Mouse (Mus musculus) midbrain, embryonic 15.5 days (tissue): ENCODE data around the gene Ackr2. TPM values are rescaled to one million over a fixed set of nuclear protein-coding genes. Genes with fewer than 3 reads are reported as not detected.

Experiments used
- ATAC-seq: fragments of 200-750 bp; cut with Nextera tagmentation; replicated peaks from 2 replicates; pipeline ENCODE4 v1.8.0; 2017; ENCODE audit warnings: moderate TSS enrichment
- H3K27ac ChIP-seq: fragments of 300-500 bp; sonication (generic); 2 replicates; pipeline ENCODE4 v1.5.1; 2015; ENCODE audit warnings: mild to moderate bottlenecking, inconsistent platforms
- H3K27me3 ChIP-seq: fragments of 300-500 bp; sonication (generic); replicated peaks from 2 replicates; pipeline ENCODE4 v1.6.1; 2015; ENCODE audit warnings: inconsistent platforms
- H3K36me3 ChIP-seq: fragments of 300-500 bp; sonication (generic); replicated peaks from 2 replicates; pipeline ENCODE4 v1.6.1; 2015; ENCODE audit warnings: inconsistent platforms
- H3K4me1 ChIP-seq: fragments of 300-500 bp; sonication (generic); 2 replicates; pipeline ENCODE4 v1.6.1; 2015; ENCODE audit warnings: inconsistent platforms
- H3K4me2 ChIP-seq: fragments of 300-500 bp; sonication (generic); 2 replicates; pipeline ENCODE4 v1.6.1; 2015; ENCODE audit warnings: inconsistent platforms, mild to moderate bottlenecking, moderate library complexity
- H3K4me3 ChIP-seq: fragments of 300-500 bp; sonication (generic); 2 replicates; pipeline ENCODE4 v1.5.1; 2015; ENCODE audit warnings: mild to moderate bottlenecking, inconsistent platforms
- H3K9ac ChIP-seq: fragments of 300-500 bp; sonication (generic); 2 replicates; pipeline ENCODE4 v1.6.1; 2015; ENCODE audit warnings: mild to moderate bottlenecking, inconsistent platforms
- H3K9me3 ChIP-seq: fragments of 300-500 bp; sonication (generic); 2 replicates; pipeline ENCODE4 v1.6.1; 2016; ENCODE audit warnings: inconsistent platforms
- WGBS: fragments of 180-500 bp; shearing (Covaris S2); methylation state at CpG from one replicate; pipeline ENCODE4 v1.1.7; 2015; ENCODE audit warnings: mixed read lengths; 5-methylcytosine and 5-hydroxymethylcytosine counted together
- polyA plus RNA-seq: library from polyadenylated mRNA; unstranded; fragments of >200 nt; fragmentation: Nextera tagmentation; extraction: Ambion mirVana; gene quantifications from 2 replicates; pipeline ENCODE4 v1.2.1, GENCODE M21; 2015

Gene Ackr2
- polyA plus RNA-seq: 2.8 and 3.5 TPM in 2 replicates

GRCm38 (mm10) chr9:121898245-121898644 lies at the start of gene Ackr2:
TSS of gene Ackr2 (plus strand) at chr9:121898355.
- H3K4me3 ChIP-seq: no peak within 1 kb of the TSS
- no peaks in the 10 kb centered on the region for H3K9me3 ChIP-seq
- no peaks in the 10 kb centered on the region for H3K27me3 ChIP-seq
- no peak within 1 kb of the TSS for H3K27ac ChIP-seq
- 85% methylated on average over 9 of the region's 9 CpGs for WGBS
- no peak within 1 kb of the TSS for H3K4me2 ChIP-seq
- ATAC-seq: no peak
- H3K4me1 ChIP-seq: no peaks in the 10 kb centered on the region
- H3K36me3 ChIP-seq: no peaks in the 10 kb centered on the region
- H3K9ac ChIP-seq: no peak within 1 kb of the TSS

- H3K4me2 ChIP-seq: no peak overlapping the region
- no peak overlapping the region for H3K9ac ChIP-seq
- 97% methylated on average over 3 of the region's 3 CpGs for WGBS
- H3K9me3 ChIP-seq: no peaks in the 10 kb centered on the region
- no peaks in the 10 kb centered on the region for H3K27me3 ChIP-seq
- ATAC-seq: no peak
- no peak overlapping the region for H3K4me3 ChIP-seq
- peaks cover 19% of the 10 kb centered on the region for H3K4me1 ChIP-seq
- no peak overlapping the region for H3K27ac ChIP-seq
- peaks cover 4% of the 10 kb centered on the region; the same call in 1 of the 2 replicates for H3K36me3 ChIP-seq
These were observed 43.9 kb upstream of the Ackr2 start for GRCm38 (mm10) chr9:121854246-121854645.

- 2% methylated on average over 39 of the region's 39 CpGs for WGBS
- Histone ChIP-seq H3K27me3 (no peaks in the 10 kb centered on the region), H3K4me3 (peak overlapping the region; percentile 88), H3K9ac (peak overlapping the region; percentile 93), H3K9me3 (no peaks in the 10 kb centered on the region), H3K27ac (peak overlapping the region; percentile 97), H3K36me3 (no peaks in the 10 kb centered on the region; the same call in 1 of the 2 replicates), H3K4me1 (peaks cover 19% of the 10 kb centered on the region), H3K4me2 (peak overlapping the region; percentile 91)
- ATAC-seq: no peak; the same call in 1 of the 2 replicates
These were observed 41.3 kb upstream of the Ackr2 start for GRCm38 (mm10) chr9:121856649-121857416.

GRCm38 (mm10) chr9:121857474-121858152 lies 40.5 kb upstream of the Ackr2 start:
- WGBS: under 1% methylated on average over 69 of the region's 70 CpGs
- no peaks in the 10 kb centered on the region for H3K27me3 ChIP-seq
- peak; percentile 99 for ATAC-seq
- peak overlapping the region; percentile 97 for H3K27ac ChIP-seq
- peak overlapping the region; percentile 88 for H3K4me3 ChIP-seq
- H3K36me3 ChIP-seq: no peaks in the 10 kb centered on the region
- peak overlapping the region; percentile 91 for H3K4me2 ChIP-seq
- H3K9me3 ChIP-seq: no peaks in the 10 kb centered on the region
- H3K9ac ChIP-seq: peak overlapping the region; percentile 93
- H3K4me1 ChIP-seq: peaks cover 19% of the 10 kb centered on the region

- WGBS: 11% methylated on average over 6 of the region's 6 CpGs
- H3K27me3 ChIP-seq: no peaks in the 10 kb centered on the region
These were observed 40.0 kb upstream of the Ackr2 start, which contains the start of gene Higd1a for GRCm38 (mm10) chr9:121858153-121858488. TSS of gene Higd1a (minus strand) at chr9:121858362.

GRCm38 (mm10) chr9:121859345-121859744 lies 38.8 kb upstream of the Ackr2 start:
- H3K27me3 ChIP-seq: no peaks in the 10 kb centered on the region
- WGBS: 96% methylated on average over 2 of the region's 2 CpGs

More at GRCm38 (mm10) chr9:121858153-121858488, 40.0 kb upstream of the Ackr2 start, which contains the start of gene Higd1a:
- peak within 1 kb of the TSS; percentile 88 for H3K4me3 ChIP-seq
- H3K4me2 ChIP-seq: peak within 1 kb of the TSS; percentile 91
- peak within 1 kb of the TSS; percentile 97 for H3K27ac ChIP-seq
- H3K36me3 ChIP-seq: no peaks in the 10 kb centered on the region
- H3K4me1 ChIP-seq: peaks cover 19% of the 10 kb centered on the region
- ATAC-seq: no peak
- no peaks in the 10 kb centered on the region for H3K9me3 ChIP-seq
- H3K9ac ChIP-seq: peak within 1 kb of the TSS; percentile 93

DNA sequence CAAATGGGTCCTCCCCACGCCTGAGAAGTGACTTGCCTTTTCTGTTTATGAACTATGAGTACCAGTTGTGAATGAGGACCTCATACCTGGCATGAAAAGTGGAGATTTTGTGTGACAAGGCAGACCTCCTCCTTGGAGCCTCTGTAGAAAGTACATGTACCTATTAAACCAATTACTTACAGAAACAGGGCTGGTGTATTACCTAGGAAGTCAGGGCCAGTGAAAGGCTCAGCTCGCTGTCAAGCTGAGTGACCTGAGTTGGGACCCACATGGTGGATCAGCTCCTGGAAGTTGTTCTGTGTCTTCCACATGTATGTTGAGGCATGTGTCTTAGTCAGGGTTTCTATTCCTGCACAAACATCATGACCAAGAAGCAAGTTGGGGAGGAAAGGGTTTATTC lies 37.2 kb upstream of the Ackr2 start:
- Histone ChIP-seq H3K9me3 (no peaks in the 10 kb centered on the region), H3K9ac (no peak overlapping the region), H3K4me3 (no peak overlapping the region), H3K4me2 (no peak overlapping the region), H3K27ac (no peak overlapping the region), H3K36me3 (no peaks in the 10 kb centered on the region), H3K4me1 (peaks cover 13% of the 10 kb centered on the region), H3K27me3 (no peaks in the 10 kb centered on the region)
- no peak for ATAC-seq
- WGBS: 83% methylated on average over 2 of the region's 2 CpGs

More at GRCm38 (mm10) chr9:121859345-121859744, 38.8 kb upstream of the Ackr2 start:
- Histone ChIP-seq H3K27ac (no peak overlapping the region), H3K4me1 (peaks cover 19% of the 10 kb centered on the region), H3K36me3 (no peaks in the 10 kb centered on the region), H3K4me3 (no peak overlapping the region), H3K9me3 (no peaks in the 10 kb centered on the region), H3K9ac (no peak overlapping the region), H3K4me2 (no peak overlapping the region)
- no peak for ATAC-seq

GRCm38 (mm10) chr9:121864837-121865236 lies 33.3 kb upstream of the Ackr2 start:
- H3K9me3 ChIP-seq: no peaks in the 10 kb centered on the region
- H3K9ac ChIP-seq: no peak overlapping the region
- no peak overlapping the region for H3K4me2 ChIP-seq
- H3K4me3 ChIP-seq: no peak overlapping the region
- 72% methylated on average over 4 of the region's 4 CpGs for WGBS
- no peaks in the 10 kb centered on the region for H3K36me3 ChIP-seq
- ATAC-seq: no peak
- no peaks in the 10 kb centered on the region for H3K4me1 ChIP-seq
- no peak overlapping the region for H3K27ac ChIP-seq
- no peaks in the 10 kb centered on the region for H3K27me3 ChIP-seq

GRCm38 (mm10) chr9:121865425-121866008 lies 32.6 kb upstream of the Ackr2 start:
- Histone ChIP-seq H3K4me1 (no peaks in the 10 kb centered on the region), H3K27ac (no peak overlapping the region), H3K9me3 (no peaks in the 10 kb centered on the region), H3K4me2 (no peak overlapping the region), H3K9ac (no peak overlapping the region), H3K36me3 (no peaks in the 10 kb centered on the region), H3K27me3 (no peaks in the 10 kb centered on the region), H3K4me3 (no peak overlapping the region)
- no peak for ATAC-seq
- 53% methylated on average over 3 of the region's 3 CpGs for WGBS

DNA sequence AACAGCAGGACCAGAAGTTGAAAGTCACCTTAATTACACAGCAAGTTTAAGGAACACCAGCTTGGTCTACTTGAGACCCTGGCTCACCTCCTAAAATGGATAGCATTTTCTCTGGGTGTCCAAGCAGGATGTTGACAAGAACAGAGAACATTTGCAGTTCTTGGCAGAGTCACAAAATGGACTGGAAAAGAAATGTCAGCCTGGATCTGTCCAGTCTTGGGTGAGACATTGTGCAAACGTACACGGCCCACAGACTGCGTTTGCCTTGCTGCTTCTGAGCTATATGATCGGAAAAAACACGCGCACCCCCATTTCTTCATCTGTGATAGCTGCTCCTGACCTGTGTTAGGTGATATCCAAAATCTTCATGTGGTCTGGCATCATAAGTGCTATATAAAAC lies 30.5 kb upstream of the Ackr2 start:
- Histone ChIP-seq H3K36me3 (no peaks in the 10 kb centered on the region), H3K4me1 (no peaks in the 10 kb centered on the region), H3K9me3 (no peaks in the 10 kb centered on the region), H3K4me2 (no peak overlapping the region), H3K4me3 (no peak overlapping the region), H3K9ac (no peak overlapping the region), H3K27me3 (no peaks in the 10 kb centered on the region), H3K27ac (no peak overlapping the region)
- no peak for ATAC-seq
- 93% methylated on average over 6 of the region's 6 CpGs for WGBS

- Histone ChIP-seq H3K27ac (no peak overlapping the region), H3K4me1 (no peaks in the 10 kb centered on the region), H3K27me3 (no peaks in the 10 kb centered on the region), H3K4me3 (no peak overlapping the region), H3K36me3 (no peaks in the 10 kb centered on the region), H3K9ac (no peak overlapping the region), H3K4me2 (no peak overlapping the region), H3K9me3 (no peaks in the 10 kb centered on the region)
- 84% methylated on average over 6 of the region's 6 CpGs for WGBS
- ATAC-seq: no peak
These were observed 29.9 kb upstream of the Ackr2 start for GRCm38 (mm10) chr9:121868236-121868635.

DNA sequence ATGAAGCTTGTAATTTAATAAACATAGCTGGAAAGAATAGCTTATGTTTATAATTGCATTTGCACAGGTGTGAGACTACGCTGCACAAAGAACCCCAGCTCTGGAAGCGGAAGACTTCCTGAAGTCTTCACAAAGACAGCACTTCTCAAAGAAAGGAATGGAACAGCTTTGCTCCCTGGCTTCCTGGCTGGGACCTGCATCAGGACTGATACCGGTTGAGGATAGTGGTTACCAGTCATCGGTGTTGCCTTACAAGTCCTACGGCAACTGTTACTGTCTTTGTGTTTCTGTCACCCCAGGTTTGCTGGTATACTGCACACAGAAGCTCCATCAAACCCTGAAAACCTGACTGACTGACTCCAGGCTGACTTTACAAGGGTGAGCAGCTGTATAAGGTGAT lies 28.7 kb upstream of the Ackr2 start:
- H3K4me3 ChIP-seq: no peak overlapping the region
- no peak for ATAC-seq
- H3K4me1 ChIP-seq: no peaks in the 10 kb centered on the region
- no peaks in the 10 kb centered on the region for H3K27me3 ChIP-seq
- H3K9me3 ChIP-seq: no peaks in the 10 kb centered on the region
- H3K27ac ChIP-seq: no peak overlapping the region
- WGBS: 89% methylated on average over 5 of the region's 5 CpGs
- H3K4me2 ChIP-seq: no peak overlapping the region
- H3K9ac ChIP-seq: no peak overlapping the region
- no peaks in the 10 kb centered on the region for H3K36me3 ChIP-seq
